Mouse (Mus musculus): ENCODE results near the gene Mecom.

Gene Mecom

GRCm38 (mm10) chr3:30353878-30354727, 193.7 kb downstream of the Mecom start:
- no peak for DNase-seq (ENCODE audit: low read depth, low spot score)

- no peak for DNase-seq (ENCODE audit: low read depth, low spot score)
Measured at GRCm38 (mm10) chr3:30349279-30349678, 198.5 kb downstream of the Mecom start.

GRCm38 (mm10) chr3:30344151-30344550, 203.7 kb downstream of the Mecom start:
- DNase-seq (ENCODE audit: low read depth, low spot score), result no peak

- DNase-seq (ENCODE audit: low read depth, low spot score), result no peak
Measured at GRCm38 (mm10) chr3:30332337-30332736, 215.5 kb downstream of the Mecom start.

GRCm38 (mm10) chr3:30330476-30330875, 217.3 kb downstream of the Mecom start:
- no peak for DNase-seq (ENCODE audit: low read depth, low spot score)

- no peak for DNase-seq (ENCODE audit: low read depth, low spot score)
Measured at GRCm38 (mm10) chr3:30330021-30330420, 217.8 kb downstream of the Mecom start.

- DNase-seq (ENCODE audit: low read depth, low spot score), result no peak
Measured at GRCm38 (mm10) chr3:30314955-30315354, 232.9 kb downstream of the Mecom start.

GRCm38 (mm10) chr3:30308081-30308480, 239.7 kb downstream of the Mecom start:
- no peak for DNase-seq (ENCODE audit: low read depth, low spot score)

GRCm38 (mm10) chr3:30307601-30308000, 240.2 kb downstream of the Mecom start:
- DNase-seq (ENCODE audit: low read depth, low spot score), result no peak

- no peak for DNase-seq (ENCODE audit: low read depth, low spot score)
Measured at GRCm38 (mm10) chr3:30306080-30306479, 241.7 kb downstream of the Mecom start.

- no peak for DNase-seq (ENCODE audit: low read depth, low spot score)
Measured at GRCm38 (mm10) chr3:30299460-30299859, 248.3 kb downstream of the Mecom start.

GRCm38 (mm10) chr3:30294433-30294832, 253.4 kb downstream of the Mecom start:
- DNase-seq (ENCODE audit: low read depth, low spot score), result no peak

- DNase-seq (ENCODE audit: low read depth, low spot score), result no peak
Measured at GRCm38 (mm10) chr3:30286529-30286928, 261.3 kb downstream of the Mecom start.

GRCm38 (mm10) chr3:30284094-30284493, 263.7 kb downstream of the Mecom start:
- DNase-seq (ENCODE audit: low read depth, low spot score), result no peak

- DNase-seq (ENCODE audit: low read depth, low spot score), result no peak
Measured at GRCm38 (mm10) chr3:30283562-30283961, 264.2 kb downstream of the Mecom start.

- no peak for DNase-seq (ENCODE audit: low read depth, low spot score)
Measured at GRCm38 (mm10) chr3:30277569-30277968, 270.2 kb downstream of the Mecom start.

- no peak for DNase-seq (ENCODE audit: low read depth, low spot score)
Measured at GRCm38 (mm10) chr3:30276099-30276498, 271.7 kb downstream of the Mecom start.

- no peak for DNase-seq (ENCODE audit: low read depth, low spot score)
Measured at GRCm38 (mm10) chr3:30269253-30269652, 278.6 kb downstream of the Mecom start.

- DNase-seq (ENCODE audit: low read depth, low spot score), result no peak
Measured at GRCm38 (mm10) chr3:30260945-30261344, 286.9 kb downstream of the Mecom start.

- DNase-seq (ENCODE audit: low read depth, low spot score), result no peak
Measured at GRCm38 (mm10) chr3:30258421-30258820, 289.4 kb downstream of the Mecom start.

- no peak for DNase-seq (ENCODE audit: low read depth, low spot score)
Measured at GRCm38 (mm10) chr3:30257776-30258175, 290.0 kb downstream of the Mecom start.

- DNase-seq (ENCODE audit: low read depth, low spot score), result no peak
Measured at GRCm38 (mm10) chr3:30256896-30257295, 290.9 kb downstream of the Mecom start.

GRCm38 (mm10) chr3:30255828-30256227, 292.0 kb downstream of the Mecom start:
- DNase-seq (ENCODE audit: low read depth, low spot score), result no peak

GRCm38 (mm10) chr3:30254451-30254850, 293.4 kb downstream of the Mecom start:
- peak; percentile 56 for DNase-seq (ENCODE audit: low read depth, low spot score)
